Mouse (Mus musculus): ENCODE results near the gene Tbata. TPM values are rescaled to one million over a fixed set of nuclear protein-coding genes. Genes with fewer than 3 reads are reported as not detected.

Tbata gene
- total and polyA plus RNA-seq, 3 experiments, result not detected

DNA sequence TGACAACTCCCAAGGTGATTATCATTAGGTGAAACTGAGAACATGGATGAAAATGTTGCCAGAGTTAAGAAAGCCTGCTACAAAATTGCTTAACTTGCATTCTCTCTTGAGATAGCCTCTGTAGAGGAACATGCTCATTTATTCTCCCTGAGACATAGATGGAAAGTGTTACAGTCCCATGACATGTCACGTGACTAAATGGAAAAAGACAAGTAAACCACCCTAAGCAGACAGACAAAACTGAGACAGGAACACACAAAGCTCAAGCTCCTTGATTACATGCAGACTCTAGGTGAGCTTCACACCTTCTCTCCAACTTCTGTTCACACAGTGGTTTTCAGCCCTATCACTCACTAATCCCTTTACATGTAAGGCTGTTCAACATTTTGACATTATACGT lies 28.4 kb upstream of the Tbata start:
- Histone ChIP-seq H3K27ac (ENCODE audit: control insufficient read depth, low read depth, low read length) (no peak overlapping the region), H3K4me1 (ENCODE audit: control insufficient read depth in 1 of 2, insufficient read depth in 2 of 2, low read length in 2 of 2) (peaks cover 0 to 5% of the 10 kb centered on the region in 2 experiments; a peak in 1 of 4 replicates), H3K4me3 (ENCODE audit: control insufficient read depth in 1 of 2, insufficient read depth in 1 of 2, low read depth in 2 of 2, low read length in 2 of 2) (no peak overlapping the region), H3K27me3 (ENCODE audit: control insufficient read depth in 1 of 2, insufficient read depth in 2 of 2, low read length in 2 of 2) (no peaks in the 10 kb centered on the region), H3K9me3 (replicated peaks; ENCODE audit: insufficient read depth, low read length) (no peaks in the 10 kb centered on the region), H3K79me2 (ENCODE audit: control insufficient read depth, insufficient read depth, low read length, poor library complexity) (peaks cover 4% of the 10 kb centered on the region), H3K9ac (ENCODE audit: control insufficient read depth, low read depth, low read length, poor library complexity, severe bottlenecking) (no peak overlapping the region), H3K36me3 (ENCODE audit: control insufficient read depth in 1 of 2, insufficient read depth in 2 of 2, low read length in 2 of 2) (peaks cover 3% of the 10 kb centered on the region in 2 experiments; a peak in 3 of 4 replicates)
- no peak for DNase-seq (ENCODE audit: low read depth, low spot score)
- TF ChIP-seq MYC (IDR thresholded peaks at IDR 0.05; ENCODE audit: low read depth, low read length) (no peak), SMC3 (IDR thresholded peaks at IDR 0.05; ENCODE audit: low read depth, low read length) (no peak), UBTF (IDR thresholded peaks at IDR 0.05; ENCODE audit: borderline replicate concordance, insufficient read depth, low read depth, low read length) (no peak), MYB (IDR thresholded peaks at IDR 0.05; ENCODE audit: low read depth, low read length) (no peak)

DNA sequence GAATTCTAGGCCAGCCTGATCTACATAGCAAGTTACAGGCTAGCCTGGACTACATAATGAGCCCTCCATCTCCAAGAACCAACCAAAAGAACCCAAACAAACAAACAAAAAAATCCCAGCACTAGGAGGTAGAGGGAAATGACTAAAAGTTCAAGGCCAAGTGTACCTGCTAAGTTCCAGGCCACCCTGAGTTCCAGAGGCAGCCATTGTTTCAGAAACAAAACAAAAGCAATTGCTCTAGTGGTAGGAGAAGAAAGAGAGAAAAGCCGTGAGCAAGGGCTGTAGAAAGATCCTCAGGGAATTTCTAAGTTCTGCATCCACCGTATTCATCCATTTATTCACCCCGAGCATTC lies 26.0 kb upstream of the Tbata start:
- peak overlapping the region; percentile 69 for H3K9ac ChIP-seq (ENCODE audit: control insufficient read depth, low read depth, low read length, poor library complexity, severe bottlenecking)
- H3K4me3 ChIP-seq (ENCODE audit: control insufficient read depth in 1 of 2, insufficient read depth in 1 of 2, low read depth in 2 of 2, low read length in 2 of 2), result peak overlapping the region; percentile 66 to 81
- H3K79me2 ChIP-seq (ENCODE audit: control insufficient read depth, insufficient read depth, low read length, poor library complexity), result peaks cover 4% of the 10 kb centered on the region
- no peaks in the 10 kb centered on the region for H3K9me3 ChIP-seq (replicated peaks; ENCODE audit: insufficient read depth, low read length)
- peak overlapping the region; percentile 56 for H3K27ac ChIP-seq (ENCODE audit: control insufficient read depth, low read depth, low read length)
- H3K36me3 ChIP-seq (ENCODE audit: control insufficient read depth in 1 of 2, insufficient read depth in 2 of 2, low read length in 2 of 2), result peaks cover 0 to 12% of the 10 kb centered on the region in 2 experiments; a peak in 2 of 4 replicates
- H3K27me3 ChIP-seq (ENCODE audit: control insufficient read depth in 1 of 2, insufficient read depth in 2 of 2, low read length in 2 of 2), result no peaks in the 10 kb centered on the region
- H3K4me1 ChIP-seq (ENCODE audit: control insufficient read depth in 1 of 2, insufficient read depth in 2 of 2, low read length in 2 of 2), result peaks cover 2 to 17% of the 10 kb centered on the region in 2 experiments; a peak in 3 of 4 replicates
- no peak for DNase-seq (ENCODE audit: low read depth, low spot score)
- TF ChIP-seq KAT2A (conservative IDR thresholded peaks at IDR 0.05; ENCODE audit: low read depth, low read length) (no peak), GABPA (IDR thresholded peaks at IDR 0.05; ENCODE audit: low read depth, low read length) (no peak), MYB (IDR thresholded peaks at IDR 0.05; ENCODE audit: low read depth, low read length) (no peak), CHD2 (IDR thresholded peaks at IDR 0.05; ENCODE audit: low read length) (no peak), USF1 (IDR thresholded peaks at IDR 0.05; ENCODE audit: low read depth, low read length) (no peak), EP300 (IDR thresholded peaks at IDR 0.05; ENCODE audit: low read depth in 1 of 2, low read length in 2 of 2) (no peak), TAL1 (IDR thresholded peaks at IDR 0.05; ENCODE audit: low read length) (no peak), ZC3H11A (IDR thresholded peaks at IDR 0.05; ENCODE audit: low read depth, low read length) (no peak), POLR2AphosphoS5 (IDR thresholded peaks at IDR 0.05; ENCODE audit: borderline replicate concordance, low read depth, low read length) (no peak), ETS1 (IDR thresholded peaks at IDR 0.05; ENCODE audit: low read depth, low read length) (no peak), ELF1 (IDR thresholded peaks at IDR 0.05; ENCODE audit: low read depth, low read length) (no peak)
